ENCODE assay signal across 8 mouse cellular contexts in genomic region chr6:120492499-120493373, GRCm38 (mm10). TPM values are rescaled to one million over a fixed set of nuclear protein-coding genes. Genes with fewer than 3 reads are reported as not detected.
DNase-seq lines count a peak whose midpoint lies in the region; ATAC-seq lines count a peak whose summit lies in the region.

No protein-coding gene starts in this region.

- no peaks in the 10 kb centered on the region for H3K9me3 ChIP-seq in embryonic facial prominence, embryonic 14.5 days (ENCODE audit: control insufficient read depth, low read length)
- H3K9me3 ChIP-seq in intestine, embryonic 14.5 days (ENCODE audit: control insufficient read depth, low read length): no peaks in the 10 kb centered on the region
- H3K9me3 ChIP-seq in lung, embryonic 16.5 days (ENCODE audit: control insufficient read depth, low read length): no peaks in the 10 kb centered on the region

- H3K27ac ChIP-seq in embryonic facial prominence, embryonic 14.5 days (replicated peaks; ENCODE audit: low read depth, low read length): no peak overlapping the region
- no peak overlapping the region for H3K27ac ChIP-seq in intestine, embryonic 14.5 days (ENCODE audit: low read depth)
- H3K27ac ChIP-seq in lung, embryonic 16.5 days (ENCODE audit: low read length): no peak overlapping the region

- DNase-seq in right cerebral cortex, adult 2 months (ENCODE audit: low spot score in 2 of 2): peak; percentile 39 to 58
- DNase-seq in right cerebral cortex, adult 18-20 months: no peak
- DNase-seq in adrenal gland, postnatal 36 days: peak; percentile 27 to 53
- DNase-seq in embryonic facial prominence, embryonic 14.5 days (ENCODE audit: low spot score): no peak
- peak; percentile 73 for DNase-seq in intestine, embryonic 14.5 days (ENCODE audit: low spot score)
- DNase-seq in right cerebral cortex, postnatal 25 days: peak; percentile 54
- DNase-seq in spleen, adult 18-20 months: no peak

- peak overlapping the region; percentile 66 for H3K9ac ChIP-seq in embryonic facial prominence, embryonic 14.5 days (ENCODE audit: low read depth, low read length)
- H3K9ac ChIP-seq in intestine, embryonic 14.5 days (ENCODE audit: low read length): peak overlapping the region; percentile 30; the same call in 1 of the 2 replicates
- peak overlapping the region; percentile 51 for H3K9ac ChIP-seq in lung, embryonic 16.5 days (ENCODE audit: low read length)

- 0 out of 2 replicates have a peak, but pooled peaks have one; percentile 20 for ATAC-seq in embryonic facial prominence, embryonic 14.5 days (ENCODE audit: low read depth)
- peak; percentile 30 for ATAC-seq in intestine, embryonic 14.5 days (replicated peaks; ENCODE audit: low FRiP score, low TSS enrichment, low read depth)
- ATAC-seq in lung, embryonic 16.5 days (ENCODE audit: low read depth): peak; percentile 53

- no peaks in the 10 kb centered on the region for H3K36me3 ChIP-seq in embryonic facial prominence, embryonic 14.5 days (ENCODE audit: control insufficient read depth, insufficient read depth, low read length)
- no peaks in the 10 kb centered on the region for H3K36me3 ChIP-seq in intestine, embryonic 14.5 days (ENCODE audit: control insufficient read depth, insufficient read depth, low read length)
- H3K36me3 ChIP-seq in lung, embryonic 16.5 days (ENCODE audit: control insufficient read depth, insufficient read depth, low read length): no peaks in the 10 kb centered on the region

- H3K4me3 ChIP-seq in embryonic facial prominence, embryonic 14.5 days (ENCODE audit: low read depth, low read length): peak overlapping the region; percentile 69
- H3K4me3 ChIP-seq in intestine, embryonic 14.5 days (ENCODE audit: low read depth, low read length): peak overlapping the region; percentile 60
- H3K4me3 ChIP-seq in lung, embryonic 16.5 days (ENCODE audit: low read length): peak overlapping the region; percentile 67

- H3K27me3 ChIP-seq in embryonic facial prominence, embryonic 14.5 days (replicated peaks; ENCODE audit: control insufficient read depth, insufficient read depth, low read length): peaks cover 34% of the 10 kb centered on the region
- H3K27me3 ChIP-seq in intestine, embryonic 14.5 days (replicated peaks; ENCODE audit: control insufficient read depth, insufficient read depth, low read length): peaks cover 26% of the 10 kb centered on the region
- peaks cover 21% of the 10 kb centered on the region for H3K27me3 ChIP-seq in lung, embryonic 16.5 days (ENCODE audit: control insufficient read depth, insufficient read depth, low read depth, low read length)

- peaks cover 10% of the 10 kb centered on the region; the same call in 1 of the 2 replicates for H3K4me1 ChIP-seq in embryonic facial prominence, embryonic 14.5 days (ENCODE audit: control insufficient read depth, insufficient read depth, low read length)
- peaks cover 10% of the 10 kb centered on the region; the same call in 1 of the 2 replicates for H3K4me1 ChIP-seq in intestine, embryonic 14.5 days (replicated peaks; ENCODE audit: control insufficient read depth, insufficient read depth, low read length)
- H3K4me1 ChIP-seq in lung, embryonic 16.5 days (replicated peaks; ENCODE audit: control insufficient read depth, insufficient read depth, low read length): peaks cover 16% of the 10 kb centered on the region

- H3K4me2 ChIP-seq in embryonic facial prominence, embryonic 14.5 days (ENCODE audit: low read depth, low read length): peak overlapping the region; percentile 98
- H3K4me2 ChIP-seq in intestine, embryonic 14.5 days (ENCODE audit: low read length): peak overlapping the region; percentile 88
- peak overlapping the region; percentile 99 for H3K4me2 ChIP-seq in lung, embryonic 16.5 days (ENCODE audit: low read depth, low read length)

- WGBS in embryonic facial prominence, embryonic 14.5 days: 2% methylated on average over 35 of the region's 95 CpGs
- WGBS in intestine, embryonic 14.5 days: under 1% methylated on average over 78 of the region's 95 CpGs
- under 1% methylated on average over 72 of the region's 95 CpGs for WGBS in lung, embryonic 16.5 days

RNA-seq across cellular contexts. Expression of gene Tmem121b, which starts 0.9 kb away (rescaled TPM):
- total RNA-seq in adrenal gland, postnatal 36 days (2021): under 1 TPM in 1 of 2 experiments, not detected in 1; 0.13 TPM
- polyA plus RNA-seq in embryonic facial prominence, embryonic 14.5 days (2014; fragmentation: Nextera tagmentation; extraction: Ambion mirVana): 0.04 and 0.22 TPM in 2 replicates
- polyA plus RNA-seq in intestine, embryonic 14.5 days (2014; fragmentation: Nextera tagmentation; extraction: Ambion mirVana): 0.12 and 0.27 TPM in 2 replicates
- polyA plus RNA-seq in lung, embryonic 16.5 days (2015; fragmentation: Nextera tagmentation; extraction: Ambion mirVana): 0.10 and 0.14 TPM in 2 replicates

RNA-seq across cellular contexts. Expression of gene Il17ra, which starts 29.7 kb away (rescaled TPM):
- 10 to 100 TPM in 1 of 2 experiments, 1 to 10 TPM in 1; 9.7 to 13.1 TPM for total RNA-seq in adrenal gland, postnatal 36 days (2021)
- 3.2 and 4.1 TPM in 2 replicates for polyA plus RNA-seq in embryonic facial prominence, embryonic 14.5 days (2014; fragmentation: Nextera tagmentation; extraction: Ambion mirVana)
- 2.1 and 2.8 TPM in 2 replicates for polyA plus RNA-seq in intestine, embryonic 14.5 days (2014; fragmentation: Nextera tagmentation; extraction: Ambion mirVana)
- polyA plus RNA-seq in lung, embryonic 16.5 days (2015; fragmentation: Nextera tagmentation; extraction: Ambion mirVana): 8.6 and 8.9 TPM in 2 replicates

RNA-seq across cellular contexts. Expression of gene Hdhd5, which starts 38.4 kb away (rescaled TPM):
- total RNA-seq in adrenal gland, postnatal 36 days (2021): 10 to 100 TPM; 25.3 to 32.1 TPM
- polyA plus RNA-seq in embryonic facial prominence, embryonic 14.5 days (2014; fragmentation: Nextera tagmentation; extraction: Ambion mirVana): 7.4 and 11.0 TPM in 2 replicates
- 13.5 and 13.7 TPM in 2 replicates for polyA plus RNA-seq in intestine, embryonic 14.5 days (2014; fragmentation: Nextera tagmentation; extraction: Ambion mirVana)
- 16.4 and 16.7 TPM in 2 replicates for polyA plus RNA-seq in lung, embryonic 16.5 days (2015; fragmentation: Nextera tagmentation; extraction: Ambion mirVana)

Comparison
In these comparisons a context has a peak if more than half of its experiments do, and no peak if none do; other contexts are left out.
1. DNase-seq: peak in right cerebral cortex, adult 2 months (2 of 2), adrenal gland, postnatal 36 days (2 of 2), intestine, embryonic 14.5 days (single experiment) and right cerebral cortex, postnatal 25 days (single experiment); none in right cerebral cortex, adult 18-20 months (single experiment), embryonic facial prominence, embryonic 14.5 days (single experiment) and spleen, adult 18-20 months (0 of 2).
2. Peak in every context shown above with its lines, with median percentiles within 50 percentile points of each other: ATAC-seq, H3K4me2 ChIP-seq, H3K4me3 ChIP-seq and H3K9ac ChIP-seq.